Mouse (Mus musculus) CH12.LX (cell line): ENCODE data around the gene Iqch.

Experiments used
- CHD1 ChIP-seq: IDR thresholded peaks from 2 replicates; pipeline ENCODE4 v1.6.1; 2012; ENCODE audit warnings: low read depth, low read length, improper control_type of control experiment, inconsistent platforms
- CTCF ChIP-seq, 2 experiments: IDR thresholded peaks in 1 of 2; conservative IDR thresholded peaks in 1 of 2; 2 replicates each; pipeline ENCODE4 v1.5.1; 2011 to 2012; ENCODE audit warnings: low read depth in 2 of 2, low read length in 2 of 2, improper control_type of control experiment in 1 of 2, inconsistent platforms in 1 of 2, mild to moderate bottlenecking in 1 of 2, moderate library complexity in 1 of 2
- ELF1 ChIP-seq: IDR thresholded peaks from 2 replicates; pipeline ENCODE4 v1.6.1; 2014; ENCODE audit warnings: low read depth, mild to moderate bottlenecking, inconsistent platforms, low read length, improper control_type of control experiment
- EP300 ChIP-seq: IDR thresholded peaks from 2 replicates; pipeline ENCODE4 v1.6.1; 2011; ENCODE audit warnings: low read length, improper control_type of control experiment
- GABPA ChIP-seq: IDR thresholded peaks from 2 replicates; pipeline ENCODE4 v1.6.1; 2012; ENCODE audit warnings: low read depth, low read length, improper control_type of control experiment, inconsistent platforms; ENCODE audit not compliant: insufficient replicate concordance
- MAFK ChIP-seq: IDR thresholded peaks from 2 replicates; pipeline ENCODE4 v1.6.1; 2011; ENCODE audit warnings: low read length, improper control_type of control experiment; ENCODE audit not compliant: insufficient replicate concordance
- NRF1 ChIP-seq: IDR thresholded peaks from 2 replicates; pipeline ENCODE4 v1.6.1; 2014; ENCODE audit warnings: low read depth, mild to moderate bottlenecking, inconsistent platforms, low read length, improper control_type of control experiment, moderate library complexity
- POLR2A ChIP-seq: IDR thresholded peaks from 2 replicates; pipeline ENCODE4 v1.6.1; 2011; ENCODE audit warnings: low read depth, mild to moderate bottlenecking, improper control_type of control experiment, low read length
- RAD21 ChIP-seq: IDR thresholded peaks from 2 replicates; pipeline ENCODE4 v1.6.1; 2011; ENCODE audit warnings: low read depth, mild to moderate bottlenecking, low read length, improper control_type of control experiment, moderate library complexity
- ZC3H11A ChIP-seq: IDR thresholded peaks from 2 replicates; pipeline ENCODE4 v1.6.1; 2012; ENCODE audit warnings: low read depth, mild to moderate bottlenecking, inconsistent platforms, low read length, improper control_type of control experiment
- ZNF384 ChIP-seq: IDR thresholded peaks from 2 replicates; pipeline ENCODE4 v1.6.1; 2012; ENCODE audit warnings: low read depth, low read length, improper control_type of control experiment, inconsistent platforms

DNA sequence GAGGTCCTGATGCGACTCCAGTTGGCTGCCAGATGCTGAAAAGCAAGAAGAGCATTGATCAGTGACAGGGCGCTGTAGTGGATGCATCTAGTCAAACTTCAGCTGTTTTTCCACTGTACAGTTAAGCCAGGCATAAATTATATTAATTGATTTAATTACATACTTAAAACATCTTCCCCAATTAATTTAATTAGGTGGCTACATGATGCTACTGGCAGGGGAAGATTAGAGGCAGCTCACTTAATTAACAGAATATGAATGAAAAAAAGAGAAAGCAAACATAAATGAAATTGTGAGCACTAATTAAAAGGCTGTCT is 78.4 kb downstream of the Iqch start:
- no peak for TF ChIP-seq ZNF384
- TF ChIP-seq POLR2A: no peak
- TF ChIP-seq GABPA: no peak
- no peak for TF ChIP-seq ELF1
- TF ChIP-seq CTCF (conservative IDR thresholded peaks at IDR 0.05 in 1 of 2, IDR thresholded peaks at IDR 0.05 in 1 of 2; ENCODE audit: low read depth in 2 of 2, low read length in 2 of 2): no peak
- no peak for TF ChIP-seq EP300
- no peak for TF ChIP-seq CHD1
- no peak for TF ChIP-seq MAFK
- no peak for TF ChIP-seq ZC3H11A
- no peak for TF ChIP-seq RAD21
- no peak for TF ChIP-seq NRF1
